Comparison of ENCODE assay signal across 16 mouse cellular contexts in genomic region chr7:92135624-92136023, GRCm38 (mm10).
"Had no signal": no experiment of that assay in that cellular context is flagged by ENCODE, and none has a peak within 500 bp of the region (broad histone marks: within the 10 kb centered on the region; RNA-seq: fewer than 3 reads in every experiment).

No protein-coding gene starts in this region.

- DNase-seq: right cerebral cortex, adult 18-20 months; right cerebral cortex, postnatal 14 days; right cerebral cortex, postnatal 25 days; right cerebral cortex, postnatal 4 days; spleen, adult 18-20 months; thymus, adult 18-20 months; thymus, adult 2 months; thymus, postnatal 14 days; thymus, postnatal 25 days; thymus, postnatal 36 days; thymus, postnatal 4 days had no signal

- H3K4me2 ChIP-seq: neural tube, embryonic 12.5 days; neural tube, embryonic 13.5 days; neural tube, embryonic 15.5 days; stomach, embryonic 15.5 days had no signal

- H3K9ac ChIP-seq: neural tube, embryonic 12.5 days; neural tube, embryonic 13.5 days; neural tube, embryonic 15.5 days; stomach, embryonic 15.5 days had no signal

- H3K27me3 ChIP-seq: neural tube, embryonic 12.5 days; neural tube, embryonic 13.5 days; neural tube, embryonic 15.5 days; stomach, embryonic 15.5 days had no signal

- H3K36me3 ChIP-seq: neural tube, embryonic 12.5 days; neural tube, embryonic 13.5 days; neural tube, embryonic 15.5 days; stomach, embryonic 15.5 days had no signal

- H3K9me3 ChIP-seq: neural tube, embryonic 12.5 days; neural tube, embryonic 13.5 days; neural tube, embryonic 15.5 days; stomach, embryonic 15.5 days had no signal

- H3K4me3 ChIP-seq: neural tube, embryonic 12.5 days; neural tube, embryonic 13.5 days; neural tube, embryonic 15.5 days; stomach, embryonic 15.5 days had no signal

- H3K4me1 ChIP-seq: neural tube, embryonic 12.5 days; neural tube, embryonic 13.5 days; neural tube, embryonic 15.5 days; stomach, embryonic 15.5 days had no signal

- H3K27ac ChIP-seq: neural tube, embryonic 12.5 days; neural tube, embryonic 13.5 days; neural tube, embryonic 15.5 days; stomach, embryonic 15.5 days; stomach, postnatal 0 days had no signal
